Mouse (Mus musculus) olfactory bulb, adult 2 months (tissue): ENCODE measurements around the gene Afdn. TPM values are rescaled to one million over a fixed set of nuclear protein-coding genes. Genes with fewer than 3 reads are reported as not detected.
A peak's percentile ranks its signal among the peaks of the same experiment; 100 is the strongest.

Experiments used
- H3K27ac ChIP-seq: fragments of 200-500 bp; 2 replicates; pipeline ENCODE4 v1.5.1; 2012; ENCODE audit warnings: low read depth, low read length; ENCODE audit not compliant: insufficient read depth
- H3K4me1 ChIP-seq: fragments of 200-500 bp; 2 replicates; pipeline ENCODE4 v1.6.1; 2012; ENCODE audit warnings: low read length; ENCODE audit not compliant: control insufficient read depth, insufficient read depth
- H3K4me3 ChIP-seq: fragments of 200-500 bp; 2 replicates; pipeline ENCODE4 v1.5.1; 2012; ENCODE audit warnings: mild to moderate bottlenecking, low read depth, low read length, moderate library complexity; ENCODE audit not compliant: insufficient read depth
- CTCF ChIP-seq: fragments of 200-500 bp; IDR thresholded peaks from 2 replicates; pipeline ENCODE4 v1.5.1; 2012; ENCODE audit warnings: low read depth, mild to moderate bottlenecking, low read length, moderate library complexity; ENCODE audit not compliant: insufficient read depth
- POLR2A ChIP-seq: fragments of 200-500 bp; IDR thresholded peaks from 2 replicates; pipeline ENCODE4 v1.6.1; 2012; ENCODE audit warnings: mild to moderate bottlenecking, low read depth, low read length, moderate library complexity; ENCODE audit not compliant: insufficient read depth
- WGBS: fragments of 180-500 bp; shearing (Covaris S2); methylation state at CpG from one replicate; pipeline ENCODE4 v1.1.7; 2018; 5-methylcytosine and 5-hydroxymethylcytosine counted together
- polyA plus RNA-seq: library from polyadenylated mRNA; stranded (reverse); fragments of >200 nt; gene quantifications from 2 replicates; pipeline ENCODE4 v1.2.4, GENCODE M21; 2012; ENCODE audit warnings: low replicate concordance; ENCODE audit not compliant: missing spikeins, insufficient read depth, insufficient read length

Afdn gene
- not detected in 2 replicates for polyA plus RNA-seq

GRCm38 (mm10) chr17:13759853-13760627, at the start of gene Afdn:
Afdn (plus strand) TSS chr17:13760539.
- 18% methylated on average over 108 of the region's 108 CpGs for WGBS

GRCm38 (mm10) chr17:13711173-13711572, 49.2 kb upstream of the Afdn start:
- WGBS, result 89% methylated on average over 5 of the region's 5 CpGs
- no peak for TF ChIP-seq CTCF
- no peak for TF ChIP-seq POLR2A
- Histone ChIP-seq H3K27ac (no peak overlapping the region), H3K4me1 (no peaks in the 10 kb centered on the region), H3K4me3 (no peak overlapping the region)

More at GRCm38 (mm10) chr17:13759853-13760627, at the start of gene Afdn:
- Histone ChIP-seq H3K4me3 (peak within 1 kb of the TSS; percentile 76), H3K27ac (peak within 1 kb of the TSS; percentile 84), H3K4me1 (no peaks in the 10 kb centered on the region)
- TF ChIP-seq CTCF (no peak), POLR2A (peak; percentile 89)

DNA sequence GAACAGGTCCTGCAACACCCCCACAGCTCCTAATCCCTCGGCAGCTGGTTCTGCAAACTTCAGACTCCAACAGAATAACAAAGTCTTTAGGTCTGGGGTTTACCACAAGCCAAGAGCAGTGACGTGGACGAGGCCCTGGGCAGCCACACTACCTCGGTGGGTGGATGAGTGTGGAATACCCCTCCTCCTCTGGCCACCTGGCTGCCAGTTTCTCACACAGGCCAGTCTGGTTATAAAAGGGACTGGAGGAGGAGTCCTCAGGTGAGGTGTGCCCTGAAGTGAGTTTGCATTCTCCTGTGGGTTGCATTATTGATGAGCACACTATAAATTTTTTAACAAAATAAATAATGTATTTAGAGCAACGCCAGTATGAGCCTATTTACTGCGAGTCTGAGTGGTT, 48.2 kb upstream of the Afdn start:
- Histone ChIP-seq H3K4me3 (no peak overlapping the region), H3K4me1 (no peaks in the 10 kb centered on the region; the same call in 1 of the 2 replicates), H3K27ac (no peak overlapping the region)
- WGBS, result 85% methylated on average over 6 of the region's 6 CpGs
- TF ChIP-seq POLR2A, result no peak
- TF ChIP-seq CTCF, result no peak

- no peak overlapping the region for H3K4me3 ChIP-seq
- H3K4me1 ChIP-seq, result peaks cover 4% of the 10 kb centered on the region
- 98% methylated on average over 3 of the region's 3 CpGs for WGBS
- TF ChIP-seq CTCF (no peak), POLR2A (no peak)
- no peak overlapping the region for H3K27ac ChIP-seq
Observed at GRCm38 (mm10) chr17:13712518-13712917, 47.8 kb upstream of the Afdn start.

DNA sequence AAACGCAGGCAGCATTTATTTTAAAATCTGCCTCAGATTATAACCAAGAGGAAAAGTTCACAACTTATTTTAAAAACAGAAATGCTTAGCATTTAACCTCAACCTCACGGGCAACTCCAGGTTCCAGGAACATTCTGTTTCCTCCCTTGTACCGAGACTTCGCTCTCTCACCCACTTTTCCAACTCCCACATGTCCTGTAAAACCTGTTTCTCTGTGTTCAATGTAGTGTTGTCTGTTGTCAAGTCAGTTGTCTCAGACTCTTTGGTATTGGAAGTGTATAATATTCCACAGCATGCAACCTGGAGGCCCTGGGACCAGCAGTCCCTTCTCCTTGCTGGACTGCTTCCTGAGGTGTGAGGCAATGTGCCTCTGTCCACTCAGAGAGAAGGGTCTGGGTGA, 46.2 kb upstream of the Afdn start:
- 95% methylated on average over 4 of the region's 4 CpGs for WGBS
- TF ChIP-seq CTCF (no peak), POLR2A (no peak)
- Histone ChIP-seq H3K4me3 (no peak overlapping the region), H3K4me1 (peaks cover 5% of the 10 kb centered on the region), H3K27ac (no peak overlapping the region)

DNA sequence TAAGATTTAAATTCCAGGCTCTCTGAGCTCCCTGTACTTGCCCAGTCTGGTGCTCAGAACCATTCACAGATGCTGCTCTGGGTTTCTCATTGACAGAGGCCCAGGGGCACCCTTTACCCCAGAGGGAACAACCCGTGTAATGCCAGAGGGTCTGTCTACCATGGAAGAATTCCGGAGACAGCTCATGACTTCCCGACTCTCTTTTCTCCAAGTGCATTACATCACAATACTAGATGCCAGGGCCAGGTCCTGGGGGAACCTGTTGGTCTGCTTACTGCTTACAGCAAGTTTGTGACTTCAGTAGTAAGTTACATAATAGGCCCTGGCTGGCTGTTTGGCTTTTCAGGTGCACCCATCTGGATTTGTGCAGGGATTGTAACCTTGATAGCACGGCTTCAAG, 45.7 kb upstream of the Afdn start:
- WGBS, result 81% methylated on average over 4 of the region's 4 CpGs
- Histone ChIP-seq H3K4me3 (no peak overlapping the region), H3K27ac (no peak overlapping the region), H3K4me1 (peaks cover 5% of the 10 kb centered on the region)
- TF ChIP-seq POLR2A (no peak), CTCF (no peak)

GRCm38 (mm10) chr17:13715511-13715910, 44.8 kb upstream of the Afdn start:
- WGBS, result 78% methylated on average over 9 of the region's 9 CpGs
- Histone ChIP-seq H3K4me1 (peaks cover 5% of the 10 kb centered on the region), H3K4me3 (no peak overlapping the region), H3K27ac (no peak overlapping the region)
- TF ChIP-seq POLR2A, result no peak
- no peak for TF ChIP-seq CTCF

GRCm38 (mm10) chr17:13716336-13716735, 44.0 kb upstream of the Afdn start:
- peaks cover 5% of the 10 kb centered on the region for H3K4me1 ChIP-seq
- H3K27ac ChIP-seq, result no peak overlapping the region
- no peak overlapping the region for H3K4me3 ChIP-seq
- TF ChIP-seq POLR2A (no peak), CTCF (no peak)
- WGBS, result 94% methylated on average over 6 of the region's 6 CpGs

- no peak overlapping the region for H3K27ac ChIP-seq
- WGBS, result 57% methylated on average over 11 of the region's 11 CpGs
- TF ChIP-seq CTCF, result no peak
- no peak overlapping the region for H3K4me3 ChIP-seq
- peaks cover 5% of the 10 kb centered on the region for H3K4me1 ChIP-seq
Observed at GRCm38 (mm10) chr17:13717428-13717827, 42.9 kb upstream of the Afdn start.

DNA sequence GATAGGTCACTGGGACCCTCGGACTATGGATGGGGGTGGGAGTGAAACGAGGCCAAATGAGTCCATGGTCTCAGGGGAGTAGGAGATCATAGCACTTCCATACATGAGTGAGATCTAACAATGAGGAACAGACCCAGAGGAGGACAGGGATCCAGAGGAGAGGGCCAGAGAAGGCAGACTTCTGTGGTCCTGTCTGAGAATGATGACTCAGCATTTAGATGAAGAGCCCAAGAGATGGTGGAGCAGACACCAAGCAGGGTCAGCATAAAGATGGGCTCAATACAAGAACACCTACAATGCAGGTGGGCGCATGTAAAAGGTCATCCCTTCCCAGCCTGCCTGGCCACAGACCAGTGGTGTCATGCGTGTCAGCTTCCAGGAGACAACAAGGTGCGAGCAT, 40.2 kb upstream of the Afdn start:
- Histone ChIP-seq H3K27ac (no peak overlapping the region), H3K4me1 (peaks cover 7% of the 10 kb centered on the region), H3K4me3 (no peak overlapping the region)
- WGBS, result 93% methylated on average over 5 of the region's 5 CpGs
- no peak for TF ChIP-seq POLR2A

DNA sequence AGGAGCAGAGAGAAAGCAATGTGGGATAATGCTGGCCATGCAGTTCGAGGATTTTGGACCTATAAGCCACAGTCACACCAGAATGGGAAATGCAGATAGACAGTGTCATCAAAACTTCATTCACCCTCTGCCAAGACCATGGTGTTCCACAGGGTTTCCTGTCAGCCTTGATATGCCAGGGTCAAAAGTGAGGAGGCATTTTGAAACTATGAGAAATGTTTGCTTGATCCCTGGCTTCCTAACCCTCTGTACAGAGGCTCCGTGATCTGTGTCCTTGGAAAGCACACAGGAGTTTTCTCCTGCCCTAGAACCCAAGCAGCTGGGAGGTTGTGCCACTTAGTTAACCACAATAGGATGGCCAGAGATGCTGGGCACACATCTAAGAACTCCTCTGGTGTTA, 39.0 kb upstream of the Afdn start:
- Histone ChIP-seq H3K4me1 (peaks cover 8% of the 10 kb centered on the region), H3K4me3 (no peak overlapping the region), H3K27ac (no peak overlapping the region)
- TF ChIP-seq POLR2A (no peak), CTCF (no peak)
- WGBS, result 91% methylated on average over 2 of the region's 2 CpGs
